Mouse (Mus musculus): ENCODE measurements around the gene Trpv2.

Trpv2 gene

DNA sequence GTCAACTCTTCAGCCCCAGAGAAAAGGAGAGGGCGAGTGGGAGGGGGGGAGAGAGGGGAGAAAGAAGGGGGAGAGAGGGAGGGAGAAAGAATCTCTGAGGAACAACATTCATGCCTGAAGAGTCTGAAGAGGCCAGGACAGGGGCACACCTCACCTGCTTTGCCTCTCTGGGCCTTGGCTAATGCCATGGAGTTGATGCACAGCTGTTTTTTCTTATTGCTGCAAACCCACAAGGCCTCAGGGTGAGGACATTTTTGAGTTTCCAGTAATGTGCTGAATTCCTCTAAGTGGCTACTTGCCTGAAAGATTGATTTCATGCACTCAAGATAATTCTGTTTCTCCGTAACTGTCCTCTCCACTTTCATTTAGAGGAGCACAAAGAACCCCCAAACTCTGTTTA, 16.1 kb upstream of the Trpv2 start:
- no peak for DNase-seq (ENCODE audit: low read depth, low spot score)

DNA sequence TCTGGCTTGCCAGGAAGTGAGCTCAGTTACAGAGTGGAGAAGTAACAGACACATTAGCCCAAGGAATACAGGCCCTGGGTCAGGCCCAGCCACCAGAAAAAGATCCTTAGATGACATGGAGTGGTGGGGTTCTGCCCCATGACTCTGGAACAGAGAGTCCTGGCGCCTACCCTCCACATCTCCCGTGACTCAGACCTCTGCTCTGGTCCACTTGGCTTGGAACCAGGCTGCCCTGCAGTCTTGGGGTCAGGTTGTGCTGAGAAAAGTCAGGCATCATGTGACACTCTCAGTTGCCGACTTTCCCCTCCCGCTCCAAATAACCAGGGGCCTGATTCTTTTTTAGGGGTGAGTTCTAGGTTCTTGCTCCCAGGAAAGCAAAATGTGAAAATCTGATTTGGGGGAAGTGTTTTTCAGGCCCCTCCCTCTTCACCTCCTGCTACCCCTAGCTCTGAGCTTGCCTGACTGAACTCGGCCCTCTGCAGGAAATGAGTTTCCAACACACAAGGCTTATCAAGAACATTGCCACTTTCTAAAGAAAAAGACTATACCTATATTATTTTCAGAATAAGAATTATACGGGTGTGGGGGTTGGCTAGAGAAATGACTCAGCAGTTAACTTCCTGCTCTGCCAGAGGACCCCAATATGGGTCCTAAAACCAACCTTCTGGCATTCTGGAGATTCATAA, 15.2 kb upstream of the Trpv2 start:
- DNase-seq (ENCODE audit: low read depth, low spot score): no peak

DNA sequence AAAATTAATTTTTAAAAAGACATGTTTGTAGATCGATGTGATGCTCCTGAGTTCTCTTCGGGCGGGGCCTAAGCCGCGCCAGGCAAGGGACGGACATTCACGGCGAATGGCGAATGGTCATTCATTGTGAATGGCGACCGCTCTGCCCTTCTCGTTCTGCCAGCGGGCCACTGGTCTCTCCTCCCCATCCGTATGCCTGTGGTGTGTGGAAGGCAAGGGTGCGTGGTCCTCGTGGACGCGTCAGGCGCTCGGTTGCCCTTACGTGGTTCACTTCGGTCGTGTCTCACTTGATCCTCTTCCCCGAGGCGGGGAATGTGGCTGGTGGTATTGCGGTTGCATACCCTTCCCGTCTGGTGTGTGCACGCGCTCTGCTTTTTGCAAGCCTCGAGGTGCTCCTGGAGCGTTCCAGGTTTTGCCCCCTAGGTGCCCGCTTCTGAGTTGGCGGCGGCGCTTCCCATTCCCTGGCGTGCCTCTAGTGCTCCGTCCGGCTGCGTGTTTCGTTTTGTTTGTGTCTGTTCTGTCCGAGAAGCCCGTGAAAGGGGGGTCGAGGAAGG, 13.7 kb upstream of the Trpv2 start:
- DNase-seq (ENCODE audit: low read depth, low spot score): peak; percentile 33

DNA sequence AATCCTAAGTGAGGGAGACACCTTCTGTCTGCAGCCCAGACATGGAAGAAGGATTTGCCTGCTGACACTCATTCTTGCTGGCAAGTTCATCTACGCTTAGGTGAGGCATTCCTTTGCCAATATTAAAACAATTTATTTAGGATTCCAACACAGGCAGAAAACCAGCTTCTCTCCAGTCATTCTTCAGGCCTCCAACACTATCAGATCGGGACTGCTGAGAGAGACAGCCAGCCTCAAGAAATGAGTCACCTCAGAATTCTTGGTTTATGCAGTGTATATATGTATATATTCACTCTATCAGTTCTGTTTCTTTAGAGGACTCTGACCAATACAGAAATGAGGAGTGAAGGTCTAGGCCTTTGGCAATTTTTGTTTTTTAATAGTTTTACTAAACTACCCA, 10.7 kb upstream of the Trpv2 start:
- no peak for DNase-seq (ENCODE audit: low read depth, low spot score)

DNA sequence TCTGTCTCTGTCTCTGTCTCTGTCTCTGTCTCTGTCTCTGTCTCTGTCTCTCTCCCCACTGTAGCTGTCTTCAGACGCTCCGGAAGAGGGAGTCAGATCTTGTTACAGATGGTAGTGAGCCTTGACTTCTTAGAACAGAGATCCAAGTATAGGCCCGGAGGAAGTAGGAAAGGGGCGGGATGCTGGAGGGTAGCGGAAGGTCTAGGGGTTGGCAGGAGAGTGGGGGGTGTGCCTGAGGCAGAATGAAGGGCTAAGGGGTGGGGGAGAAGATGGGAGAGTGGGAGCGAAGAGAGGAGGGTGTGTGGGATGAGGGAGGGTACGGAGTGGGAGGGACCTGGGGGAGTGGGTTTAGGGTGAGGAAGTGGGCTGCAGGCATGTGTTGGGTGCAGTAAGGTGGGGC, 8.5 kb upstream of the Trpv2 start:
- no peak for DNase-seq (ENCODE audit: low read depth, low spot score)

DNA sequence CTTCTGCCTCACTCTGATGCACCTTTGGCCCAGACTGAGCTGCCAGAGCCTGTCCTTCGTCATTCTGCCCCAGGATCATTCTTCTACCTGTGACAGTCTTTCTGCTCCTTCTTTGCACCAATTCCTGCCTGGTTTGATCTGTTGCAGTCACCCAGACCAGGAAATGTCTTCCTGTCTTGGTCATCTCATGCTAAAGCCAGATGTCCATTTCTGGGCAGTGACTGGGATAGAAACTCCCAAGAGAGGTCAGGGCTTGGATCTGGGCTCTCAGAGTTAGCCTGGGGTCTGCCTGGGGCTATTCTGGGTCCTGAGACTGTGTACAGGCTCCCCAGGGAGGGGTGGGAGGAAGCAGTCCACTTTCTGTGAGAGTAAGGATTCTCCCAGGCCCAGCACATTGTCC, 8.1 kb upstream of the Trpv2 start:
- DNase-seq (ENCODE audit: low read depth, low spot score): no peak

DNA sequence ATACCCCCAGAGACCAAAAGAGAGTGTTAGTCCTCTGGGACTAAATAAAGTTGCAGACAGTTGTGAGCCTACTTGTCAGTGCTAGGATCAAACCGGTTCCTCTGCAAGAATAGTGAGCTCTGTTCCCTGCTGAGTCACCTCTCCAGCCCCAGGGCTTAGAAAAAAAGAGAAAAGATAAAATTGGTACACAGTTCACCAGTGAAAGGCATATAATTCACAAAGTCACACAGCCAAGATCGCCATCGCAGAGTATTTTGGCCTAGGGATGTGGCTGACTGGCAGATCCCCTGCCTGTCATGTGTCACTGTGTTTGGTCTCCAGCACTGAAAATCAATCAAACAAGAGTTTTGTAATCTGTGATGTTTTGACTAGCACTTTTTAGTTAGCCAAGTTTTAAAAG, 6.0 kb upstream of the Trpv2 start:
- DNase-seq (ENCODE audit: low read depth, low spot score): no peak

DNA sequence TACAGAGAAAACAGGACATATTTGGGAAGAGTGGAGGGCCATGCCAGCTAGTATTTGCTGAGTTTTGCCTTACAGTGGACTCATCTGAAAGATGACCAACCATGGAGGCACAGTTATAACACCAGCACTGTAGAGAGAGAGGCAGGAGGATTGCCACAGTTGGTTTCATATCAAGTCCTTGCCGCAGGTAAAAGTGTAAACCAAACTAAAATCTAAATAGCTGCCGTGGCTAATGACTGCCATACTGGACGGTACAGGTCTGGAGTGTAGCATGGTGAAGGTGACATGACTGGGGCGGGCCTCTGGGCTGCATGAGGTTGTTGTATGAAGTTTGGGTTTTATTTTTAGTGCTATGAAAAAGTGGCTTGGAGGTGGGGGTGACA, 408 bp downstream of the Trpv2 start:
- no peak for DNase-seq (ENCODE audit: low read depth, low spot score)

DNA sequence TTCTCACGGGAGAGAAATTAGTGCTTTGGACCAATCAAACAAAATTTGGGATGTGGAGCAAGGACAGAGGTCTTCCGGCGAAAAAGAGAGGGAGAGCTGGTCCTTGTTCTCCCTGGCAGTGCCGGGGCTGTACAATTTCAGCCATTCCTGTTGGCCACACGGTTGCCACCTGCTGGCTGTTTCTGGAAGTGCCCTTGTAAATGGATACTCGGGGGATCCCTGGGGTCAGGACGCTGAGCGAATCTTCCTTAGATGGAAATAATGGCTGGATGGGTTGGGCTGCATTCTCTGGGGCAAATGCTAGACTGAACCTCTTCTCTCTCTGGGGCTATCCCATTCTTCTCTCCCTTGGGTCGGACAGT, 992 bp downstream of the Trpv2 start:
- DNase-seq (ENCODE audit: low read depth, low spot score): peak; percentile 88

DNA sequence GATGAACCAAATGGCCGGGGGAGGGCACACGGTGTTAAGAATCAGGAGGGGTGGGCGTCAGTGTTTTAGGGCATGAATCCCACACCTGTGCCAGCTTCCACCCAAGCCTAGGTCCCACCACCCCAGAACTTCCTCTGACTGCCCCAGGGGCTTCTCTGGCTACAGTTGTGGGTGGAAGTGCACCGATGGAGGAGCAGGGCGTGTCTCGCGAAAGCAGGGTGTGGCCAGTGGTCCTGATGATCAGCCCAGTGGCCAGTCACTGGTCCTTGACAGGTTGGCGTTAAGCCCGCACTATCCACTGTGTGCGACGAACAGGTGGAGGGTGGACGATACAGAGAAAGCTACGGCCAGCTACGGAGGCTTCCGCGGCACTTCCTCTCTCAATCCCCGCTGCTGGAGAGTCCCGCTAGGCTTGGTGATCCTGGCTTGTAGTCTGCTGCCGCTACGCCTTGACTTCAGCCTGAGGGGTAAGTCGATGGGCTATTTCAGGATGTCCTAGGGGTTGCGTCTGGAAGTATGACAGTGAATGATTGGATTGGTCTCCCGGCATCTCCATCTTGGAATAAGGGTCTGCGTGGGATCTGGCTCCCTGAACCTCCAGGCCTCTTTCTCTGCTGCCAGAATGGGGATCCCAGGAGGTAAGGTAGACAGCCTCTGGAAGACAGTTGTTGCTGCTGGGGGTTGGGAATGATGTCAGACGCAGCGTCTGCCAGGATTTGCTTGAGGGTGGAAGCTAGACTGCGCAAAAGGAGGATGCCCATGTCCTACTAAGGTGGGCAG, 1.6 kb downstream of the Trpv2 start:
- DNase-seq (ENCODE audit: low read depth, low spot score): no peak

DNA sequence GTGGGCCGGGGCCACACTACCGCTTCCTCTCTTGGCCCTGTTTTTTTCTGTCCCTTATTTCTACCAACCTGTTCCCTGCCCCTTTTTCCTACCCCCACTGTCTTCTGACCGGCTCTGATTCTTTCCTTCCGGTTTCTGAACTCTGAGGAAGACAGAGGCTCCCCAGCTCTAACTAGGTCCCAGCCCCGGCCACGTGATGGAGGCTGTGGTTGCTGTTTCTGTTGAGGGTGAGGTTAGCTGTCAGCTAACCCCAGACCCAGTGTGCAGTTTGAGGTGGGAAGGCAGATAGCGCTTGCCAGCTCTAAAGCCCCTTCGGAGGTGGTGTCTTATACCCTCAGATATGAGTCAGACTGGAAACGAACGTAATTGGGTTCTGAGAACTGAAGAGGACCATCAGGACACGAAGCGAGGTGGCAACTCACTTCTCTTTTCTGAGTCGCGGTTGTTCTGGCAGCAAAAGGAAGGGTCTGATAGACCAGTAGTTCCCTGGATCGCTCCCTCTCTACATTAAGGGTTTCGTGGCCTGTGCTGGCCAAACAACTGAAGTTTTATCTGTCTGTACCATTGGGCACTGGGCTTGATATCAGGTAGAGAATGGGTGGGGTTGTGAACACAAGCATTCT, 2.4 kb downstream of the Trpv2 start:
- no peak for DNase-seq (ENCODE audit: low read depth, low spot score)

DNA sequence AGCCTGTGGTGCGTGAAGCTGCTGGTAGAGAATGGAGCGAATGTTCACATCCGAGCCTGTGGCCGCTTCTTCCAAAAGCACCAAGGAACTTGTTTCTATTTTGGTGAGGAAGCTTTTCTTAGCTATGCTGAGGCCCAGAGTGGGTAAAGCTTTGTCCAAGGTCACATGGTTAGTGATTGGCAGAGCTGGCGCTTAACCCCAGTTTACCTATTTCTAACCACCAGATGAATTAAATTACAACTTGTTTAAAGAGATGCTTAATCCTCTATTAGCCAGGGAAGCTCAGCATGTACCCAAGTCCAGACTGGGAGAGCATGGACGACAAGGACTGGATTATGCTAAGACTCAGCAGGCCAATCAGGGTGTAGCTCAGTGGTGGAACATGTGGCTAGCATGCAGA, 8.7 kb downstream of the Trpv2 start:
- DNase-seq (ENCODE audit: low read depth, low spot score): no peak

DNA sequence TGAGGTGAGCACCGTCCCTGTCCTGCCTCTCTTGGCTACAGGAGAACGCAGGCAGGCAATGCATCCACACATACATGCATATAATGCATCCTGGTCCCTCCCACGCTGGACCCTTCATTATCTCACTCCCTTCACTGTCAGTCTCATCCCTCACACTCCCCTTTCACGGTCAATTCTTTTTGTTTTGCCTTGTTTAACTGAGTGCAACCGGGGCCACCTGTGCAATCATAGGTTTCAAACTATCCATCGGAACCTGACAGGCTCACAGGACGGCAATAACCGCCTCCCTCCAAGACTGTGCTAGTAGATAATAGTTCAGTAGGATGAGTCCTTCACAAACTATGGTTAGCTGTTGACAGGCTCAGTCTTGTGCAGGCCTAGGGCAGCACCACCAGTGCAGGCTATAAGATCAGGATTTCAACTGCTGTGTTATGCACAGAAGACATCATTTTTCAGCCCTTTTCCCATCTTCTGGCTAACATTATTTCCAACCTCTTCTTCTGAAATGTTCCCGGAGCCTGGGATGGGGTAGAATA, 10.5 kb downstream of the Trpv2 start:
- no peak for DNase-seq (ENCODE audit: low read depth, low spot score)

DNA sequence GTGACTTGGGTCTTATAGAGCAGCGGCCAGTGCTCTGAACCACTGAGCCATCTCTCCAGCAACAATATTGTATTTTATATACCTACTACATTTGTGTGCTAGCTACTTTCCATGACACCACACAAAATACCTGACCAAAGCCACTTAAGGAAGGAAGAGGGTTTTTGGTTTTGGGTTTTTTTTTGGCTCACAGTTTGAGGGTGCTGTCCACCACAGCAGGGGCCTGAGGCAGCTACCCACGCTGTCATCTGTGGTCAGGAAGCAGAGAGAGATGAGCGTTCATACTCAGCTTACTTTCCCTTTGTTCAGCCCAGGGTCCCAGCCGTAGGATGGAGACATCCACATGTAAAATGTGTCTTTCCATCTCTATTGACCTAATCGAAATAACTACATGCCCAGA, 12.7 kb downstream of the Trpv2 start:
- no peak for DNase-seq (ENCODE audit: low read depth, low spot score)

DNA sequence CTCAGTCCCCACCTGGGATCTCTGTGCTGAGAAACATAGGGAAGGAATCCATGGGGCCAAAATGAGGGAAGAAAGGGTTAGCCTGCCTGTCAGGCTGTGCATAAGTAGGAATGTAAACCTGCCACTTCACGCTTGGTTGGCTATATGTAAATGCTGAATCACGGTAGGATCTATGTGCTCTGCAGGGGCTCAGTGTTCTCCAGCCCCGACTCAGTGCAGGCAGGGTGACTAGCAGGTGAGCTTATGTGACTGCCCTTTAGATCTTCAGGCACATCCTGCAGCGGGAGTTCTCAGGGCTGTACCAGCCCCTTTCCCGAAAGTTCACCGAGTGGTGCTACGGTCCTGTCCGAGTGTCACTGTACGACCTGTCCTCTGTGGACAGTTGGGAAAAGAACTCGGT, 15.1 kb downstream of the Trpv2 start:
- no peak for DNase-seq (ENCODE audit: low read depth, low spot score)

DNA sequence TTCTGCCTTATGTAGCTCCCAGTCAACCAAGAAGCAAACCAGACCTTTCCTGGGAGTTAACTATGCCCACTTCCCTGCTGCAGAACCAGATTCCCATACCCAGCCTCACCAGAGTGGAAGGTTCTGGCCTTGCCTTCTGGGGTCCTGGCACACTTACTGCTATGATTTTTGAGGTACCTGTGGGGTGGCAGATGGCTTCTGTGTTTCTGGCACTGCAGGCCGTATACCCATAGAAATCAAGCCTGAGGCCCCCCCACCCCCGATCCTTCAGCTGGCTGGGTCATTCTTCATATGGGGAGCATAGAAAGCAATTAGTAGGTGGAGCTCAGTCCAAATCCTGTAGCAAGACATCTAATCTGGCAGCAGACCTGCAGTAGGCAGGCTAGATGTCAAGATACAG, 16.7 kb downstream of the Trpv2 start:
- DNase-seq (ENCODE audit: low read depth, low spot score): no peak

DNA sequence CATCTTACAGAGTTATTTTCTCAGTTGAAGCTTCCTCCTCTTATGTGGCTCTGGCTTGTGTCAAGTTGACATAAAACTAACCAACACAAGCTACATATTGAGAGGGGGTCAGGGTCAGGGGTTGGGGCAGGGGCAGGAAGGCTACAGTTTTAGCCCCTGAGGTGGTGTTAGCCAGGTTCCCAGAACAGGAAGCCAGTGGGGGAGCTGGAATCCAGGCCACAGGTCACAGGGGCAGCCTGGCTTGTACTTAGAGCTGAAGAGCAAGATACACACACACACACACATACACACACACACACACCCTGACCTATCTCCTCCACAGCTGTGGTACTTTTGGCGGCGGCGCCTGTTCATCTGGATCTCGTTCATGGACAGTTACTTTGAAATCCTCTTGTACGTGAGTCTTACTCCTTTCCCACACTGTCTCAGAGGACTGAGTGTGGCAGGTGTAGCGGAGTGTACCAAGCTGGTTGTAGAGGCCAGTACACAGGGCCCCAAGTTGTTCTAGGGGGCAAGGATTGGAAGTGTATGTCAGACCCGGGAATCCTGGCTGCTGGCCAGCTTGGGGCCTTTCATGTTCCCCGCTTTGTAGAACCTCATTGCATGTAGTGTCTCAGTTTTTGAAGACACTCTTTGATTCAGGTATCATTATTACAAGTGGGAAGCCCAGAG, 17.8 kb downstream of the Trpv2 start:
- DNase-seq (ENCODE audit: low read depth, low spot score): no peak

DNA sequence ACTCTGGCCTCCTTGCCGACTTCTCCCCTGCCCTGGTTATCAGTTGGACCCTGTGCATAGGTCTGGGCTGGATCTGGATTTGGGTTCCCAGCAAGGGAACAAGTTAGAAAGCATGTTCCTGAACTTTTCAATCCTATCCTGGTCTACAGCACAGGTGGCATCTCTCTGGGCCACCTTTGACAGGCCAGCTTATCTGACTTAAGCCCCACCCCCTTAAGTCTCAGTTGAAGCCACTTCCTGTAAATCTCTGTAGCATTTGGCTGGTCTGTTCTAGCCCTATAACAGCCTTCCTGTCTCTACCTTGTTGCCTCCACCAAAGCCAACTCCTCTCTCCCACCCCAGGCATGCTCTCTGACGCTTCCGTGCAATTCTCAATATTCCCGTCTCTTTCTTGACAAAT, 24.3 kb downstream of the Trpv2 start:
- DNase-seq (ENCODE audit: low read depth, low spot score): no peak

DNA sequence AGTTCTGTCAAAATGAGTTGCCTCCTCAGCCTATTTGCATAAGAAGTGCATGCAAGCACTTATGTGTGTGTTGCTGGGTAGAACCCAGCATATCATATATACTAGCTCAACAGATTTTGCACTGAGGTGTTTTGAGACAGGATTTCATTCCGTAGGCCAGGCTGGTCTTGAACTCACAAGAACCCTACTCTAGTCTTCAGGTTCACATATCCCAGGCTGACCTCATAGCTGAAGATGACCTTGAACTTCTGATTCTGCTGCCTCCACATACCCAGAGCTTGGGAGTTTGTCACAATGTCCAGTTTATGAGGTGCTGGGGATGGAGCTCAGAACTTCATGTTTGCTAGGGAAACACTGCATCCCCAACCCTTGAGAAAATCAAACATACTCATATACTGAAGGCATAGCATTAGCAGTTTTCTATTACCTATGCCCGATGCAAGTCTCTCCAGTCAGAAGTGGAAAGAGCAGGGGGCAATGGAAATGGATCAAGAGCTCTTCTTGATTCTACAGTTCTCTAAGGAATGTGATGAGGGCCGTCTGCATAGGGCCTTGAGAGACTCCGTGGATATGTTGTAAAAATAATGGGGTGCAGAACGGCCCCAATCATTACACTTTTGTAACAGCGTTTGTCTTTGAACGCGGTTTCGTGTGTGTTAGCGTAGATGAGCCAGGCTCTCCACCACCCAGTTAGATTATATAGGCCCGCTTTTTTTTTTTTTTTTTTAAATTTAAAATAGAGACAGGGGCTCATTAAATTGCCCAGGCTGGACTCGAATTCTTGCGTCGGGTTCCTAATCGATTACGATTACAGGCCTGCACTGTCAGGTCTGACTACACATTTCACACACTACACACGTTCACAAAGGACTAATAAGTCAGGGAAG, 27.7 kb downstream of the Trpv2 start:
- peak; percentile 44 for DNase-seq (ENCODE audit: low read depth, low spot score)

DNA sequence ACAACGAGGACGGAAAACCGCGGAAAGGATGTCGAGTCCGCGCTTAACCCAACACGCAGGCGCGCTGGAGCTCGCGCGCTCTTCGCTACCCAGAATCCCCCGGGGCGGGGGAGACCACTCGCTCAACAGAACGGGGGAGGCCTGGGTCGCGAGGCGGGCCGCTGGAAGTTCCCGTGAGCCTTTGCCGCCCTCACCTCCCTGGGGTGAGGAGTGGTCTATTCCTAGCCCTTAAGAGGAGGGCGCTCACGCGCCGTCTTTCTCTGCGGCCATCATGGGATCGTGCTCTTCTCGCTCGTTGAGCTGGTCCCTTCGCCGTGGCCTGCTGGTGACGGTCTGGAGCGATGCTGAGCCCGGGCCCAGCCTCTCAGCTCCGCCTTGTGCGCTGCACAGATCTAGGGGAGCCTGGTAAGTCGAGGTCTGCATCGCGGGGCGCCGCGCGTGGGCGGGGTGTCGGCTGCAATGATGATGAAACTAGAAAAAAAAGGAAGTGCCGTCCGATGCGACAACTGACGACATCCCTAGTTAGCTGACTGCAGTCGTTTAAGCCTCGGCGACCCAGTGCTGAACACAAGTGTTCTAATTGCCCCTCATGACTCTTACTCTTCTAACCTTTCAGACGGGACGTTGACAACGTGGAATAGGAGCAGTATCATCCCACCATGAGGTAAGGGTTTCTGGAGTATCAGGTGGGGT, 28.5 kb downstream of the Trpv2 start:
- peak; percentile 99 for DNase-seq (ENCODE audit: low read depth, low spot score)

All from ES-CJ7 (cell line).